Mouse (Mus musculus) CH12.LX (cell line): ENCODE results near the gene Fam198b. TPM values are rescaled to one million over a fixed set of nuclear protein-coding genes. Genes with fewer than 3 reads are reported as not detected.

Source experiments
- DNase-seq: peaks from one replicate; pipeline ENCODE4 v3.0.0-alpha.2; 2013; ENCODE audit errors: extremely low read depth
- H3K27ac ChIP-seq: 2 replicates; pipeline ENCODE4 v1.5.1; 2012; ENCODE audit warnings: low read depth, mild to moderate bottlenecking, control low read depth, moderate library complexity; ENCODE audit not compliant: insufficient read depth
- H3K27me3 ChIP-seq: replicated peaks from 2 replicates; pipeline ENCODE3; 2012; ENCODE audit warnings: inconsistent platforms
- H3K36me3 ChIP-seq, 2 experiments: replicated peaks in 1 of 2; 2 replicates each; pipeline versions ENCODE3 to v1.6.1; 2012; ENCODE audit warnings: inconsistent platforms in 1 of 2, low read length in 1 of 2, mild to moderate bottlenecking in 1 of 2, mixed read lengths in 1 of 2, moderate library complexity in 1 of 2; ENCODE audit not compliant: control insufficient read depth in 1 of 2, insufficient read depth in 1 of 2
- H3K4me1 ChIP-seq, 2 experiments: 2 replicates each; pipeline ENCODE4 v1.6.1; 2012; ENCODE audit warnings: inconsistent platforms in 1 of 2, moderate library complexity in 1 of 2; ENCODE audit not compliant: insufficient read depth in 2 of 2, control insufficient read depth in 1 of 2
- H3K4me2 ChIP-seq: 2 replicates; pipeline ENCODE4 v1.6.1; 2012; ENCODE audit warnings: low read depth, mild to moderate bottlenecking, control low read depth; ENCODE audit not compliant: poor library complexity, insufficient read depth, severe bottlenecking
- H3K4me3 ChIP-seq, 3 experiments: fragments of 150-350 bp in 1 of 3; sonication (generic) in 1 of 3; replicated peaks in 1 of 3; 2 replicates each; pipeline versions ENCODE3 to v1.5.1; 2011 to 2012; ENCODE audit warnings: low read depth in 2 of 3, low read length in 2 of 3, mild to moderate bottlenecking in 2 of 3, moderate library complexity in 2 of 3, control low read depth in 1 of 3, improper control_type of control experiment in 1 of 3, inconsistent platforms in 1 of 3, mixed read lengths in 1 of 3; ENCODE audit not compliant: poor library complexity in 1 of 3
- H3K79me2 ChIP-seq: replicated peaks from 2 replicates; pipeline ENCODE4 v1.6.1; 2012; ENCODE audit warnings: mild to moderate bottlenecking, moderate library complexity; ENCODE audit not compliant: control insufficient read depth, poor library complexity, insufficient read depth, severe bottlenecking; ENCODE audit errors: extremely low read depth
- H3K9ac ChIP-seq: 2 replicates; pipeline ENCODE4 v1.6.1; 2012; ENCODE audit warnings: low read depth, mild to moderate bottlenecking, control low read depth, moderate library complexity; ENCODE audit not compliant: insufficient read depth
- H3K9me3 ChIP-seq: replicated peaks from 2 replicates; pipeline ENCODE3; 2012; ENCODE audit warnings: low read length, inconsistent platforms, mixed read lengths
- BHLHE40 ChIP-seq: IDR thresholded peaks from 2 replicates; pipeline ENCODE4 v1.6.1; 2011; ENCODE audit warnings: mild to moderate bottlenecking, low read depth, low read length, improper control_type of control experiment
- CTCF ChIP-seq, 2 experiments: IDR thresholded peaks in 1 of 2; conservative IDR thresholded peaks in 1 of 2; 2 replicates each; pipeline ENCODE4 v1.5.1; 2011 to 2012; ENCODE audit warnings: low read depth in 2 of 2, low read length in 2 of 2, improper control_type of control experiment in 1 of 2, inconsistent platforms in 1 of 2, mild to moderate bottlenecking in 1 of 2, moderate library complexity in 1 of 2
- ELF1 ChIP-seq: IDR thresholded peaks from 2 replicates; pipeline ENCODE4 v1.6.1; 2014; ENCODE audit warnings: low read depth, mild to moderate bottlenecking, inconsistent platforms, low read length, improper control_type of control experiment
- EP300 ChIP-seq: IDR thresholded peaks from 2 replicates; pipeline ENCODE4 v1.6.1; 2011; ENCODE audit warnings: low read length, improper control_type of control experiment
- GABPA ChIP-seq: IDR thresholded peaks from 2 replicates; pipeline ENCODE4 v1.6.1; 2012; ENCODE audit warnings: low read depth, low read length, improper control_type of control experiment, inconsistent platforms; ENCODE audit not compliant: insufficient replicate concordance
- HCFC1 ChIP-seq: IDR thresholded peaks from 2 replicates; pipeline ENCODE4 v1.6.1; 2012; ENCODE audit warnings: low read depth, mild to moderate bottlenecking, inconsistent platforms, low read length, improper control_type of control experiment
- JUN ChIP-seq: IDR thresholded peaks from 2 replicates; pipeline ENCODE4 v1.6.1; 2011; ENCODE audit warnings: low read depth, mild to moderate bottlenecking, low read length, improper control_type of control experiment, moderate library complexity; ENCODE audit not compliant: insufficient read depth
- MAFK ChIP-seq: IDR thresholded peaks from 2 replicates; pipeline ENCODE4 v1.6.1; 2011; ENCODE audit warnings: low read length, improper control_type of control experiment; ENCODE audit not compliant: insufficient replicate concordance
- MAZ ChIP-seq: IDR thresholded peaks from 2 replicates; pipeline ENCODE4 v1.6.1; 2012; ENCODE audit warnings: low read depth, mild to moderate bottlenecking, inconsistent platforms, low read length, improper control_type of control experiment, moderate library complexity
- MEF2A ChIP-seq: IDR thresholded peaks from 2 replicates; pipeline ENCODE4 v1.6.1; 2014; ENCODE audit warnings: low read depth, mild to moderate bottlenecking, inconsistent platforms, low read length, improper control_type of control experiment, borderline replicate concordance
- MXI1 ChIP-seq: IDR thresholded peaks from 2 replicates; pipeline ENCODE4 v1.6.1; 2011; ENCODE audit warnings: mild to moderate bottlenecking, low read depth, low read length, improper control_type of control experiment
- MYC ChIP-seq: IDR thresholded peaks from 2 replicates; pipeline ENCODE4 v1.6.1; 2011; ENCODE audit warnings: low read depth, mild to moderate bottlenecking, improper control_type of control experiment, low read length
- NRF1 ChIP-seq: IDR thresholded peaks from 2 replicates; pipeline ENCODE4 v1.6.1; 2014; ENCODE audit warnings: low read depth, mild to moderate bottlenecking, inconsistent platforms, low read length, improper control_type of control experiment, moderate library complexity
- PAX5 ChIP-seq: IDR thresholded peaks from 2 replicates; pipeline ENCODE4 v1.6.1; 2012; ENCODE audit warnings: low read length, inconsistent platforms, mixed read lengths
- RCOR1 ChIP-seq: conservative IDR thresholded peaks from 2 replicates; pipeline ENCODE4 v1.6.1; 2012; ENCODE audit warnings: low read depth, mild to moderate bottlenecking, inconsistent platforms, low read length, improper control_type of control experiment
- SMC3 ChIP-seq: IDR thresholded peaks from 2 replicates; pipeline ENCODE4 v1.6.1; 2011; ENCODE audit warnings: low read depth, low read length, improper control_type of control experiment
- TBP ChIP-seq: conservative IDR thresholded peaks from 2 replicates; pipeline ENCODE4 v1.6.1; 2011; ENCODE audit warnings: low read depth, low read length, improper control_type of control experiment
- TCF12 ChIP-seq: IDR thresholded peaks from 2 replicates; pipeline ENCODE4 v1.6.1; 2014; ENCODE audit warnings: low read depth, mild to moderate bottlenecking, inconsistent platforms, low read length, improper control_type of control experiment
- UBTF ChIP-seq: IDR thresholded peaks from 2 replicates; pipeline ENCODE4 v1.6.1; 2012; ENCODE audit warnings: low read depth, mild to moderate bottlenecking, inconsistent platforms, low read length, improper control_type of control experiment, moderate library complexity
- USF2 ChIP-seq: conservative IDR thresholded peaks from 2 replicates; pipeline ENCODE4 v1.6.1; 2011; ENCODE audit warnings: low read depth, low read length, improper control_type of control experiment
- ZC3H11A ChIP-seq: IDR thresholded peaks from 2 replicates; pipeline ENCODE4 v1.6.1; 2012; ENCODE audit warnings: low read depth, mild to moderate bottlenecking, inconsistent platforms, low read length, improper control_type of control experiment
- ZKSCAN1 ChIP-seq: IDR thresholded peaks from 2 replicates; pipeline ENCODE4 v1.6.1; 2012; ENCODE audit warnings: low read depth, inconsistent platforms, low read length, improper control_type of control experiment, borderline replicate concordance
- ZMIZ1 ChIP-seq: IDR thresholded peaks from 2 replicates; pipeline ENCODE4 v1.6.1; 2012; ENCODE audit warnings: low read depth, mild to moderate bottlenecking, inconsistent platforms, low read length, improper control_type of control experiment
- dilution Hi-C: fragments of 300-500 bp; cut with MboI; formaldehyde crosslinking; loops from 2 replicates; pipeline ENCODE4 v1.14.3; 2020; ENCODE audit warnings: low sequenced_read_pairs; ENCODE audit not compliant: extremely low pct_unique_long_range_greater_than_20kb, extremely low pct_ligation_motif_present
- in situ Hi-C: fragments of 300-500 bp; cut with MboI; formaldehyde crosslinking; loops from 3 replicates; pipeline ENCODE4 v1.14.3; 2019; ENCODE audit warnings: low sequenced_read_pairs, low pct_ligation_motif_present, low pct_unique_long_range_greater_than_20kb, mixed read lengths
- polyA plus RNA-seq: library from polyadenylated mRNA; unstranded; fragments of >175 nt; gene quantifications from 2 replicates; pipeline ENCODE4 v1.2.1, GENCODE M21; 2012; ENCODE audit warnings: low read depth; ENCODE audit not compliant: insufficient read length
- total RNA-seq, 2 experiments: library from RNA; depleted of rRNA; stranded (reverse); fragments of 300-350 nt in 1 of 2; fragments of >200 nt in 1 of 2; gene quantifications; 2 replicates each; pipeline ENCODE4 v1.2.3; 2012 to 2014

The Fam198b gene
- total and polyA plus RNA-seq, 3 experiments: 1.2 to 8.5 (median 4.0) TPM

DNA sequence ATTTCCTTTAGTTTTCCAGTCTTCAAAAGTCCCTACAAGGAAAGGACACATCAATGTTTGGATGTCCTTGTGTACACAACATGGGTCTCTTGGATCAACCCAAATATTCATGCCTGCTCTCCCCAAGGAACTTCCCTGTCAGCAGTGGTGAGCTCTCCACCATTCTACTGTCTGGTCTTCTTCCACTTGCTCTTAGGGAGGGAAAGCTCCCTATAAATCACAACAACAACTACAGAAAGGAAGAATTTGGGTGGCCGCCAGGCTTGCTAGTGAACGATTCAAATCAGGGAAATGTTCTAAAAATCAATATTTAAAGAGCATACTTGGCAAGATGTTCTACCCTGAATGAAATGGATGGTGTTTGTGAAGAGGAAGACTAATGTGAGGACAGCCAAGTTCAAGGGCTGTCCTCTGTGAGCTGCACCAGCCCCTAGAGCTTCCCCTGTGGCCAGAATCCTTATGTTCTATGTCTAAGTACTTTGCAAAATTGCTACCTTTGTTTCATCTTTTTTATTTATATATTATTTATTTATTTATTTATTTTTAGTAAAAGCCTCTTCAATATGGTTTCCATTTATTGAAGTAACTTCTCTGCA, 68.9 kb downstream of the Fam198b start:
- H3K4me1 ChIP-seq: no peaks in the 10 kb centered on the region
- no peak for DNase-seq
- H3K79me2 ChIP-seq: 0 out of 2 replicates have a peak, but pooled peaks cover 2% of the 10 kb centered on the region
- dilution Hi-C loops: no loop called here
- no peaks in the 10 kb centered on the region for H3K27me3 ChIP-seq
- no peak for TF ChIP-seq TCF12
- no peak for TF ChIP-seq MYC
- TF ChIP-seq MXI1: no peak
- TF ChIP-seq HCFC1: no peak
- no peak for TF ChIP-seq ZC3H11A
- no peak for TF ChIP-seq UBTF
- H3K4me2 ChIP-seq: no peak overlapping the region
- H3K36me3 ChIP-seq: no peaks in the 10 kb centered on the region
- H3K4me3 ChIP-seq: no peak overlapping the region
- in situ Hi-C loops: no loop called here
- H3K9me3 ChIP-seq: peaks cover 4% of the 10 kb centered on the region
- no peak overlapping the region for H3K9ac ChIP-seq
- H3K27ac ChIP-seq: no peak overlapping the region

DNA sequence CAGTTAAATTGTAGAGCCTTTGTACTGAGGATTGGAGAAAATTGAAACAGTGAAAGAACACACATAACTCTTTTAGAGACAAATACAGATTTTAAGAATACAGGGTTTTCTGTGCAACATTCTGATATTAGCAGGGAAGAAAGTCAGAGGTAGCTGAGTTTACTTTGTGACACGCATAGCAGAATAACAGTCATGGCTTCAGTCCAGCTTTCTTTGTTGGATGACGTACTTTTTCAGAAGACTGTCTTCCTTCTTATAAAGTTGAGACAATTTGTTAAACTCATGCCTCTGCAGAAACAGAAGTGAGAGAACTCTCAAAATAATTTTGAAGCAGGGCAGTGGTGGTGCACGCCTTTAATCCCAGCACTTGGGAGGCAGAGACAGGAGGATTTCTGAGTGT, 70.9 kb downstream of the Fam198b start:
- Histone ChIP-seq H3K27me3 (no peaks in the 10 kb centered on the region), H3K4me3 (no peak overlapping the region), H3K79me2 (0 out of 2 replicates have a peak, but pooled peaks cover 2% of the 10 kb centered on the region), H3K9me3 (peaks cover 7% of the 10 kb centered on the region), H3K4me2 (no peak overlapping the region), H3K9ac (no peak overlapping the region), H3K27ac (no peak overlapping the region), H3K4me1 (no peaks in the 10 kb centered on the region), H3K36me3 (no peaks in the 10 kb centered on the region)
- in situ Hi-C loops: no loop called here
- no peak for TF ChIP-seq CTCF (conservative IDR thresholded peaks at IDR 0.05 in 1 of 2, IDR thresholded peaks at IDR 0.05 in 1 of 2; ENCODE audit: low read depth in 2 of 2, low read length in 2 of 2)
- dilution Hi-C loops: no loop called here
- no peak for DNase-seq

DNA sequence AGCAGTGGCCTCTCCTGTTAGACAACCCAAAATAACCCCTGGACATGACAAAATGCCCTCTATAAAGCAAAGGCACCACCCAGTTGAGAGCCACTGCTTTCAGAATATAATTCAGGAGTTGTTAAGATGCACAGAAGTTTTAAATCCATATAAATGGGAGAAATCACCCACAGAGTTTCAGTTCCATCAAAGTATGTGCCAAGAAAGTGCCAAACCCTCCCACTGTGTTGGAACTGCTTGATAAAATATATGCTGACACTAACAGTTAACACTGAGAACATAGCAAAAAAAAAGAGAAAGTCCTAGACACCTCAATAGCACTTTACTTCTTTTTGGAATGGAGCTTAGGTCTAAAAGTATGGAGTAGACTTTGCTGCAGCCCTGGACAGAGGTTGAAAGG, 72.5 kb downstream of the Fam198b start:
- H3K79me2 ChIP-seq: 0 out of 2 replicates have a peak, but pooled peaks cover 2% of the 10 kb centered on the region
- in situ Hi-C loops: no loop called here
- no peak overlapping the region for H3K9ac ChIP-seq
- H3K4me3 ChIP-seq: no peak overlapping the region
- DNase-seq: no peak
- TF ChIP-seq MAFK (no peak), MAZ (no peak), PAX5 (no peak), ZMIZ1 (no peak), BHLHE40 (no peak), HCFC1 (no peak), JUN (no peak), EP300 (no peak), NRF1 (no peak), SMC3 (no peak), USF2 (no peak), GABPA (no peak), MEF2A (no peak), RCOR1 (no peak), ELF1 (no peak), UBTF (no peak), ZKSCAN1 (no peak), TBP (no peak)
- TF ChIP-seq, all 38 proteins: peak for 0
- H3K4me2 ChIP-seq: no peak overlapping the region
- peaks cover 7% of the 10 kb centered on the region for H3K9me3 ChIP-seq
- dilution Hi-C loops: no loop called here
- H3K27me3 ChIP-seq: no peaks in the 10 kb centered on the region
- H3K27ac ChIP-seq: no peak overlapping the region
- no peaks in the 10 kb centered on the region for H3K36me3 ChIP-seq
- H3K4me1 ChIP-seq: no peaks in the 10 kb centered on the region
